ENCODE assay signal across 15 mouse cellular contexts in genomic region chr2:38947566-38947965, GRCm38 (mm10). TPM values are rescaled to one million over a fixed set of nuclear protein-coding genes. Genes with fewer than 3 reads are reported as not detected.
DNase-seq lines count a peak whose midpoint lies in the region; ATAC-seq and TF ChIP-seq lines count a peak whose summit lies in the region.
"Had no signal": no experiment of that assay in that cellular context is flagged by ENCODE, and none has a peak within 500 bp of the region (broad histone marks: within the 10 kb centered on the region; RNA-seq: fewer than 3 reads in every experiment).

No protein-coding gene starts in this region.

- 62% methylated on average over 6 of the region's 7 CpGs for WGBS in embryonic facial prominence, embryonic 14.5 days
- 74% methylated on average over 7 of the region's 7 CpGs for WGBS in embryonic facial prominence, embryonic 10.5 days
- WGBS in limb, embryonic 10.5 days: 72% methylated on average over 7 of the region's 7 CpGs

- H3K36me3 ChIP-seq in embryonic facial prominence, embryonic 14.5 days (ENCODE audit: control insufficient read depth, insufficient read depth, low read length): no peaks in the 10 kb centered on the region
- no peaks in the 10 kb centered on the region for H3K36me3 ChIP-seq in embryonic facial prominence, embryonic 10.5 days (replicated peaks)
- H3K36me3 ChIP-seq in limb, embryonic 10.5 days: no peaks in the 10 kb centered on the region
- H3K36me3 ChIP-seq: midbrain, embryonic 15.5 days had no signal

- H3K27me3 ChIP-seq in embryonic facial prominence, embryonic 14.5 days (replicated peaks; ENCODE audit: control insufficient read depth, insufficient read depth, low read length): no peaks in the 10 kb centered on the region
- H3K27me3 ChIP-seq in embryonic facial prominence, embryonic 10.5 days (replicated peaks; ENCODE audit: low read depth, poor library complexity, severe bottlenecking): no peaks in the 10 kb centered on the region
- no peaks in the 10 kb centered on the region for H3K27me3 ChIP-seq in limb, embryonic 10.5 days (ENCODE audit: low read depth, poor library complexity, severe bottlenecking)
- H3K27me3 ChIP-seq: forebrain, embryonic 13.5 days; midbrain, embryonic 15.5 days had no signal

- no peak overlapping the region for H3K9ac ChIP-seq in embryonic facial prominence, embryonic 14.5 days (ENCODE audit: low read depth, low read length)
- H3K9ac ChIP-seq: forebrain, embryonic 13.5 days; midbrain, embryonic 15.5 days had no signal

- TF ChIP-seq CTCF in layer of hippocampus, adult 2 months (conservative IDR thresholded peaks at IDR 0.05): no peak

- H3K27ac ChIP-seq in embryonic facial prominence, embryonic 14.5 days (replicated peaks; ENCODE audit: low read depth, low read length): 0 out of 2 replicates have a peak overlapping the region, but pooled peaks have one; percentile 28
- H3K27ac ChIP-seq in embryonic facial prominence, embryonic 10.5 days (replicated peaks): no peak overlapping the region
- H3K27ac ChIP-seq in limb, embryonic 10.5 days: 0 out of 2 replicates have a peak overlapping the region, but pooled peaks have one; percentile 44
- H3K27ac ChIP-seq in layer of hippocampus, adult 2 months: no peak overlapping the region
- H3K27ac ChIP-seq: forebrain, embryonic 13.5 days; left cerebral cortex, adult 2 months; midbrain, embryonic 15.5 days had no signal

- no peak for DNase-seq in embryonic facial prominence, embryonic 14.5 days (ENCODE audit: low spot score)
- no peak for DNase-seq in embryonic facial prominence, embryonic 10.5 days (ENCODE audit: low spot score)
- peak; percentile 34 for DNase-seq in MN1 (ENCODE audit: low spot score)
- DNase-seq in kidney, adult 18-20 months: peak; percentile 15
- no peak for DNase-seq in limb, embryonic 10.5 days (ENCODE audit: low spot score)
- no peak for DNase-seq in spleen, postnatal 14 days (ENCODE audit: low spot score in 2 of 2)
- no peak for DNase-seq in cerebellum, postnatal 25 days
- no peak for DNase-seq in layer of hippocampus, adult 2 months (ENCODE audit: low spot score in 2 of 2)
- DNase-seq: B cell, adult 2 months; cerebellum, adult 11-12 months; thymus, adult 2 months had no signal

- no peaks in the 10 kb centered on the region for H3K4me1 ChIP-seq in embryonic facial prominence, embryonic 14.5 days (ENCODE audit: control insufficient read depth, insufficient read depth, low read length)
- no peaks in the 10 kb centered on the region for H3K4me1 ChIP-seq in embryonic facial prominence, embryonic 10.5 days
- peaks cover 6% of the 10 kb centered on the region; the same call in 1 of the 2 replicates for H3K4me1 ChIP-seq in limb, embryonic 10.5 days
- H3K4me1 ChIP-seq: midbrain, embryonic 15.5 days had no signal

- no peak overlapping the region for H3K4me2 ChIP-seq in embryonic facial prominence, embryonic 14.5 days (ENCODE audit: low read depth, low read length)
- H3K4me2 ChIP-seq: forebrain, embryonic 13.5 days; midbrain, embryonic 15.5 days had no signal

- H3K4me3 ChIP-seq in embryonic facial prominence, embryonic 14.5 days (ENCODE audit: low read depth, low read length): no peak overlapping the region
- no peak overlapping the region for H3K4me3 ChIP-seq in embryonic facial prominence, embryonic 10.5 days
- H3K4me3 ChIP-seq in limb, embryonic 10.5 days: no peak overlapping the region
- no peak overlapping the region for H3K4me3 ChIP-seq in layer of hippocampus, adult 2 months
- H3K4me3 ChIP-seq: forebrain, embryonic 13.5 days; left cerebral cortex, adult 2 months; midbrain, embryonic 15.5 days had no signal

- H3K9me3 ChIP-seq in embryonic facial prominence, embryonic 14.5 days (ENCODE audit: control insufficient read depth, low read length): no peaks in the 10 kb centered on the region
- H3K9me3 ChIP-seq in embryonic facial prominence, embryonic 10.5 days: no peaks in the 10 kb centered on the region
- no peaks in the 10 kb centered on the region for H3K9me3 ChIP-seq in limb, embryonic 10.5 days (replicated peaks)
- H3K9me3 ChIP-seq: forebrain, embryonic 13.5 days; midbrain, embryonic 15.5 days had no signal

- no peak for ATAC-seq in embryonic facial prominence, embryonic 14.5 days (ENCODE audit: low read depth)
- ATAC-seq: forebrain, embryonic 13.5 days; midbrain, embryonic 15.5 days had no signal

RNA-seq across cellular contexts. Expression of gene Olfml2a, which starts 15.8 kb away (rescaled TPM):
- 15.3 and 18.7 TPM in 2 replicates for polyA plus RNA-seq in embryonic facial prominence, embryonic 14.5 days (2014; fragmentation: Nextera tagmentation; extraction: Ambion mirVana)
- polyA plus RNA-seq in embryonic facial prominence, embryonic 10.5 days (2016; fragmentation: Nextera tagmentation; extraction: Ambion mirVana): 1.3 and 1.9 TPM in 2 replicates
- polyA plus RNA-seq in limb, embryonic 10.5 days (2016; fragmentation: Nextera tagmentation; extraction: Ambion mirVana): 1.6 and 2.7 TPM in 2 replicates
- total RNA-seq in layer of hippocampus, adult 2 months (2021): 1 to 10 TPM; 1.3 to 1.5 TPM
- total RNA-seq: neutrophil, adult 5-6 weeks had no signal

RNA-seq across cellular contexts. Expression of gene Nr6a1, which starts 20.1 kb away (rescaled TPM):
- 1.2 and 1.7 TPM in 2 replicates for polyA plus RNA-seq in embryonic facial prominence, embryonic 14.5 days (2014; fragmentation: Nextera tagmentation; extraction: Ambion mirVana)
- polyA plus RNA-seq in embryonic facial prominence, embryonic 10.5 days (2016; fragmentation: Nextera tagmentation; extraction: Ambion mirVana): 4.9 and 8.5 TPM in 2 replicates
- polyA plus RNA-seq in limb, embryonic 10.5 days (2016; fragmentation: Nextera tagmentation; extraction: Ambion mirVana): 1.9 and 4.8 TPM in 2 replicates
- 1 to 10 TPM; 5.6 to 7.0 TPM for total RNA-seq in layer of hippocampus, adult 2 months (2021)

RNA-seq across cellular contexts. Expression of gene Wdr38, which starts 49.7 kb away (rescaled TPM):
- polyA plus RNA-seq in embryonic facial prominence, embryonic 14.5 days (2014; fragmentation: Nextera tagmentation; extraction: Ambion mirVana): 0.92 and 1.4 TPM in 2 replicates
- polyA plus RNA-seq in embryonic facial prominence, embryonic 10.5 days (2016; fragmentation: Nextera tagmentation; extraction: Ambion mirVana): 1.6 TPM in 2 replicates
- polyA plus RNA-seq in limb, embryonic 10.5 days (2016; fragmentation: Nextera tagmentation; extraction: Ambion mirVana): 1.3 and 1.6 TPM in 2 replicates
- under 1 TPM; 0.47 to 0.69 TPM for total RNA-seq in layer of hippocampus, adult 2 months (2021)

RNA-seq across cellular contexts. Expression of gene Arpc5l, which starts 57.6 kb away (rescaled TPM):
- 113 and 120 TPM in 2 replicates for polyA plus RNA-seq in embryonic facial prominence, embryonic 14.5 days (2014; fragmentation: Nextera tagmentation; extraction: Ambion mirVana)
- 121 and 124 TPM in 2 replicates for polyA plus RNA-seq in embryonic facial prominence, embryonic 10.5 days (2016; fragmentation: Nextera tagmentation; extraction: Ambion mirVana)
- 116 and 129 TPM in 2 replicates for polyA plus RNA-seq in limb, embryonic 10.5 days (2016; fragmentation: Nextera tagmentation; extraction: Ambion mirVana)
- total RNA-seq in layer of hippocampus, adult 2 months (2021): 10 to 100 TPM; 88.5 to 92.8 TPM

RNA-seq across cellular contexts. Expression of gene Rpl35, which starts 57.9 kb away (rescaled TPM):
- 1,001 and 1,064 TPM in 2 replicates for polyA plus RNA-seq in embryonic facial prominence, embryonic 14.5 days (2014; fragmentation: Nextera tagmentation; extraction: Ambion mirVana)
- 992 and 1,047 TPM in 2 replicates for polyA plus RNA-seq in embryonic facial prominence, embryonic 10.5 days (2016; fragmentation: Nextera tagmentation; extraction: Ambion mirVana)
- polyA plus RNA-seq in limb, embryonic 10.5 days (2016; fragmentation: Nextera tagmentation; extraction: Ambion mirVana): 939 and 1,103 TPM in 2 replicates
- total RNA-seq in layer of hippocampus, adult 2 months (2021): 100 to 1,000 TPM; 247 to 255 TPM

Comparison
In these comparisons a context has a peak if more than half of its experiments do, and no peak if none do; other contexts are left out.
1. H3K27ac ChIP-seq: peak in embryonic facial prominence, embryonic 14.5 days (single experiment) and limb, embryonic 10.5 days (single experiment); none in embryonic facial prominence, embryonic 10.5 days (single experiment) and layer of hippocampus, adult 2 months (single experiment).
2. DNase-seq: peak in MN1 (single experiment) and kidney, adult 18-20 months (single experiment); none in embryonic facial prominence, embryonic 14.5 days (single experiment), embryonic facial prominence, embryonic 10.5 days (single experiment), limb, embryonic 10.5 days (single experiment), spleen, postnatal 14 days (0 of 2), cerebellum, postnatal 25 days (0 of 2) and layer of hippocampus, adult 2 months (0 of 2).